Mouse (Mus musculus) myocyte (in vitro differentiated cells): ENCODE data around the gene Ccdc87.

Experiments
- CEBPB ChIP-seq: IDR thresholded peaks from 2 replicates; pipeline ENCODE4 v1.6.1; 2011; ENCODE audit warnings: mild to moderate bottlenecking, moderate library complexity; ENCODE audit not compliant: poor library complexity, insufficient read depth, severe bottlenecking
- MAX ChIP-seq: IDR thresholded peaks from one replicate; pipeline ENCODE4 v1.6.1; 2011; ENCODE audit warnings: low read depth, mild to moderate bottlenecking, control low read depth
- MYOD1 ChIP-seq, 3 experiments: IDR thresholded peaks; one replicate each; pipeline ENCODE4 v1.6.1; 2011; ENCODE audit warnings: control low read depth in 2 of 3, low read depth in 2 of 3, mild to moderate bottlenecking in 2 of 3, moderate library complexity in 1 of 3; ENCODE audit not compliant: insufficient read length in 2 of 3, control insufficient read depth in 1 of 3
- MYOG ChIP-seq, 3 experiments: IDR thresholded peaks; one replicate each; pipeline ENCODE4 v1.6.1; 2011; ENCODE audit warnings: control low read depth in 2 of 3, low read depth in 2 of 3, mild to moderate bottlenecking in 2 of 3; ENCODE audit not compliant: insufficient read length in 2 of 3, control insufficient read depth in 1 of 3, insufficient read depth in 1 of 3
- POLR2A ChIP-seq: IDR thresholded peaks from one replicate; pipeline ENCODE4 v1.6.1; 2011; ENCODE audit warnings: low read depth, mild to moderate bottlenecking, control low read depth, moderate library complexity; ENCODE audit not compliant: insufficient read length
- POLR2AphosphoS2 ChIP-seq: IDR thresholded peaks from one replicate; pipeline ENCODE4 v1.6.1; 2011; ENCODE audit warnings: low read depth, control low read depth; ENCODE audit not compliant: insufficient read length
- TCF12 ChIP-seq: IDR thresholded peaks from one replicate; pipeline ENCODE4 v1.6.1; 2011; ENCODE audit warnings: mild to moderate bottlenecking, control low read depth; ENCODE audit not compliant: poor library complexity, insufficient read depth, severe bottlenecking
- TCF3 ChIP-seq: IDR thresholded peaks from one replicate; pipeline ENCODE4 v1.6.1; 2011; ENCODE audit warnings: low read depth, control low read depth; ENCODE audit not compliant: insufficient read length
- USF1 ChIP-seq: IDR thresholded peaks from one replicate; pipeline ENCODE4 v1.6.1; 2011; ENCODE audit warnings: low read depth, mild to moderate bottlenecking, control low read depth, moderate library complexity

DNA sequence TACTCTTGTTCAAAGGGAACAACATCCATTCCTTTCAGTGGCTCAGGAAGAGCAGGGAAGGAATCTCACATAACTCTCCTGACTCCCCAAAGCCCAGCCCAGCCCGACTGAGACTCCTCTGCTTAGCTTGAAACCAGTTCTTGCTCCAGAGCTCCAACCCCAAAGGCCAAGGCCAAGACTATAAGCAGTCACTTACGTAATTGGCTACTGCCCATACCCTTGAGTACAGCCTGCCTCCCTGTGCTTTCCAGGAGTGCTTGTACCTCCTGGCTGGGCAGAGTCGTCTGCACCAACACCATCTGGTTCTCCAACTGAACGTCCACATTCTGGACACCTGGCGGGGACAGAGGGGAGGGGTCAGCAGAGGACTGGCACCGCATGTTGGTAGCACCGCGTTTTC lies 5.2 kb upstream of the Ccdc87 start:
- TF ChIP-seq MYOG (IDR thresholded peaks at IDR 0.05; ENCODE audit: control insufficient read depth in 1 of 3, insufficient read depth in 1 of 3, insufficient read length in 2 of 3, low read depth in 2 of 3) (no peak), POLR2A (no peak), POLR2AphosphoS2 (no peak), USF1 (no peak), TCF12 (no peak), MAX (no peak), TCF3 (no peak), CEBPB (no peak), MYOD1 (IDR thresholded peaks at IDR 0.05; ENCODE audit: control insufficient read depth in 1 of 3, insufficient read length in 2 of 3, low read depth in 2 of 3) (no peak)
